Mouse (Mus musculus) megakaryocyte, adult 5-6 weeks (primary cell): Measurements from ENCODE around the gene Grid1. TPM values are rescaled to one million over a fixed set of nuclear protein-coding genes. Genes with fewer than 3 reads are reported as not detected.

ENCODE experiments used
- ATAC-seq: 2 replicates; pipeline ENCODE4 v1.8.0; 2016; ENCODE audit warnings: mild to moderate bottlenecking, inconsistent platforms; ENCODE audit not compliant: poor library complexity, severe bottlenecking
- total RNA-seq, 2 experiments: library from RNA; stranded (forward) in 1 of 2; stranded (reverse) in 1 of 2; fragments of 153-499, 151-499 nt in 1 of 2; fragments of 221-1000, 200-1000 nt in 1 of 2; gene quantifications; 2 replicates each; pipeline versions ENCODE4 v1.2.3 to v1.2.4; 2015 to 2017

Grid1 gene
- total RNA-seq, 2 experiments from 2014 or later = not detected

GRCm38 (mm10) chr14:34980756-34981155 lies 160.8 kb downstream of the Grid1 start:
- ATAC-seq = no peak

GRCm38 (mm10) chr14:34989131-34989530 lies 169.2 kb downstream of the Grid1 start:
- no peak for ATAC-seq

GRCm38 (mm10) chr14:35006736-35007135 lies 186.8 kb downstream of the Grid1 start:
- ATAC-seq = no peak

GRCm38 (mm10) chr14:35008674-35009073 lies 188.8 kb downstream of the Grid1 start:
- ATAC-seq = no peak

GRCm38 (mm10) chr14:35009074-35009473 lies 189.2 kb downstream of the Grid1 start:
- ATAC-seq = no peak

GRCm38 (mm10) chr14:35026686-35027085 lies 206.8 kb downstream of the Grid1 start:
- ATAC-seq = no peak

GRCm38 (mm10) chr14:35027501-35028140 lies 207.7 kb downstream of the Grid1 start:
- no peak for ATAC-seq

GRCm38 (mm10) chr14:35029626-35030025 lies 209.7 kb downstream of the Grid1 start:
- ATAC-seq = no peak

- ATAC-seq = no peak
These were observed 210.4 kb downstream of the Grid1 start for GRCm38 (mm10) chr14:35030271-35030670.

GRCm38 (mm10) chr14:35032283-35032682 lies 212.4 kb downstream of the Grid1 start:
- ATAC-seq = no peak

GRCm38 (mm10) chr14:35044268-35044667 lies 224.4 kb downstream of the Grid1 start:
- no peak for ATAC-seq

GRCm38 (mm10) chr14:35044918-35045698 lies 225.2 kb downstream of the Grid1 start:
- ATAC-seq = no peak

- ATAC-seq = no peak
These were observed 229.3 kb downstream of the Grid1 start for GRCm38 (mm10) chr14:35049231-35049630.

GRCm38 (mm10) chr14:35054139-35054538 lies 234.2 kb downstream of the Grid1 start:
- ATAC-seq = no peak

GRCm38 (mm10) chr14:35074636-35075035 lies 254.7 kb downstream of the Grid1 start:
- no peak for ATAC-seq

- no peak for ATAC-seq
These were observed 260.0 kb downstream of the Grid1 start for GRCm38 (mm10) chr14:35079954-35080353.

- no peak for ATAC-seq
These were observed 272.7 kb downstream of the Grid1 start for GRCm38 (mm10) chr14:35092646-35093045.

GRCm38 (mm10) chr14:35093561-35094186 lies 273.8 kb downstream of the Grid1 start:
- no peak for ATAC-seq

- ATAC-seq = no peak
These were observed 275.7 kb downstream of the Grid1 start for GRCm38 (mm10) chr14:35095506-35096059.

GRCm38 (mm10) chr14:35096085-35096484 lies 276.2 kb downstream of the Grid1 start:
- no peak for ATAC-seq

GRCm38 (mm10) chr14:35097166-35097565 lies 277.3 kb downstream of the Grid1 start:
- ATAC-seq = no peak
